Mouse (Mus musculus) left cerebral cortex, adult 8-10 months (tissue): Measurements from ENCODE around the gene AC141477.1. TPM values are rescaled to one million over a fixed set of nuclear protein-coding genes. Genes with fewer than 3 reads are reported as not detected.

ENCODE experiments used
- DNase-seq, 2 experiments: peaks; one replicate each; pipeline ENCODE4 v3.0.0; 2022; ENCODE audit warnings: low spot score in 2 of 2
- total RNA-seq, 4 experiments: library from RNA; stranded (reverse); gene quantifications; 2 replicates each; pipeline ENCODE4 v1.2.4; 2022

Gene AC141477.1
- total RNA-seq: not detected

DNA sequence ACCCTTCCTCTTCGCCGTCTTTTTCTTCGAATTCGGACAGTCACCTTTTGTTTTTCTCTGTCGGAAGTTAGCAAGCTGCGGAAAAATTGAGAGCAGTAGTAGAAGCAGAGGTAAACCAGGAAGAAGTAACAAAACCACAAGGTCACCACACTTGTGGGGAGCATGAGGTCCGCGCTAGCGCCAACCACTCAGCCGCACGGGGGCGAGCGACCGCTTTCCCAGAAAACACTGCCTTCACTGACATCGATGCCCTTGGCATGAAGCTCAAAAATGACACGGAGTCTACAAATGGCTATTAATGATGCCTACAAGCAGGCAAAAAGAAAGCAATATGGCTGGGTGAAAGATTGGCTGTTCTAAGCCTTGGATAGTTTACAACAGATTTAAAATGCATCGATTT is at the start of gene AC141477.1:
Gene AC141477.1, minus strand, starts transcription at position 164 of the 400 bp plus-strand sequence.
- DNase-seq: no peak

DNA sequence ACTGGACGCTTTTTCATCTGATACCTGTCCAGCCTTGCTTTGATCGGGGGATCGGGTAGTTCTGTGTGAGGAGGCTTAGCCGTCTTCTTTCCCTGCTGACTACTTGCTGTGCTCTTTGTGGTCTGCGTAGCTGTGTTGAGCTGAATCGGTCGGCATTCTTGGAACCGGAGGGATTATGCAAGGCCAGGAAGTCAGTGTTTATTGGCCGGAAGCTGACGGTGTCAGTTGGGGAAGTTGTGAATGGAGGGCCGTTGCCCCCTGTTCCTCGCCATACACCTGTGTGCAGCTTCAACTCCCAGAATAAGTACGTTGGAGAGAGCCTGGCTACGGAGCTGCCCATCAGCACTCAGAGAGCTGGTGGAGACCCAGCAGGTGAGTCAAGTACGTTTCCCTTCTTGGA is 49.0 kb upstream of the AC141477.1 start:
- DNase-seq: no peak

DNA sequence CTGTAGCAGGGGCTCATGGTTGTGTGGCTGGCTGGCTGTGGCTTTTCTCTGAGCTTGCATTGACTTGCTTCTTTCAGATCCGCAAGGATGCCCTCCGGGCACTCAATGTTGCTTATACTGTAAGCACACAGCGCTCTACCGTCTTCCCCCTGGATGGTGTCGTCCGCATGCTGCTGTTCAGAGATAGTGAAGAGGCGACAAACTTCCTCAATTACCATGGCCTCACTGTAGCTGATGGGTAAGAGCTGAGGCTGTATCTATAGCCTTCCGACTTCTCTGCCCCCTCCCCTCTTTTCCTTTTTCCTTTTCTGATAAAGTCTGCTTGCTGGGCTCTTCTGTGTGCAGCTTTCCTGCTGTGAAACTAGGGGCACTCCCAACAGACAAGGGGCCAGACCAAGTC is 48.0 kb upstream of the AC141477.1 start:
- no peak for DNase-seq

DNA sequence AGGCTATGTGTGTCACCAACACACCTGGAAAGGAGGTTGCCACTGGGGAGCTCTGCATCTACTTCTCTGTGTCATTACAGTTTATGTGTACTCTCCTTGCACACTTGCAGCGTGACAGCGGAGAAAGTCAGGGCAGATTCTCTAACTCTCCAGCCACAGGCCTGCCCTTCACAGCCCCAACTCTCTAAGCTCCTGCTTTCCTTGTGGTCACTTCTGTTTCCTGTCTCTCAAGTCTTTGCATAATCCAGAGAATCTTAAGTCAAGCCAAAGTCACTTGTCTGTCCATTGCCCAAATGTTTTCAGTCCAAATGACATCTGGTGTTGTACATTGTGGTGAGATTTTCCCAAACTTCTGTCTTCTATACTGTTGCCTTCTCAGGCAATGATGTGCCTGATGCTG is 46.1 kb upstream of the AC141477.1 start:
- no peak for DNase-seq

DNA sequence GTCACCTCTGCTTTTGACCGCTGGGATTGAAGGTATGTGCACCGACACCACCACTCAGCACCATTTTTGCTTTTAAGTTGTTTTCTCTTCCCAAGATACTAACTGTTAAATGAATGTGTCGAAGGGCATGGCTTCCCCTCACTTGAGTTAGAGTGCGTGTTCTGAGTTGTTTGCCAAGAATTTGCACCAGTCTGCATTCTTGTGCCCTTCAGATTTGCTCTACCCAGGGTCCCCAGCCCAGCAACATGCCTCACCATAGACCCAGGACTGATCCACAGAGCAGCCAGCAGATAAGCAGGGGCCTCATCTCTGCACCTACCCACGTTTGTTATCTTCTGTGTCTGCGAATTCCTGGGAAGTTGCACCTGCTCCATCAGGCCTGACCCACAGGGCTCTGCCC is 41.2 kb upstream of the AC141477.1 start:
- DNase-seq: no peak

DNA sequence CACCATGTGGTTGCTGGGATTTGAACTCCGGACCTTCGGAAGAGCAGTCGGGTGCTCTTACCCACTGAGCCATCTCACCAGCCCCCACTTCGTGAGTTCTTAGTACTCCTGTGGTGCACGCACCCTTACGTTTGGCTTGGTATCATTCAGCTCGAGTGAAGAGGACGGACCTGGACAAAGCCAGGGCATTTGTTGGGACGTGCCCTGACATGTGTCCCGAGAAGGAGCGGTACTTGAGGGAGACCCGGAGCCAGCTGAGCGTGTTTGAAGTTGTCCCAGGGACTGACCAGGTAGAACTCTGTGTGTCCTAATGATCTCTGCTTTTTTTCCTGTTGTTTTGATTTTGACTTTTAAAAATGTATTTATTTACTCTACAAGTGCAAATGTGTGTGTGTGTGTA is 40.6 kb upstream of the AC141477.1 start:
- no peak for DNase-seq

DNA sequence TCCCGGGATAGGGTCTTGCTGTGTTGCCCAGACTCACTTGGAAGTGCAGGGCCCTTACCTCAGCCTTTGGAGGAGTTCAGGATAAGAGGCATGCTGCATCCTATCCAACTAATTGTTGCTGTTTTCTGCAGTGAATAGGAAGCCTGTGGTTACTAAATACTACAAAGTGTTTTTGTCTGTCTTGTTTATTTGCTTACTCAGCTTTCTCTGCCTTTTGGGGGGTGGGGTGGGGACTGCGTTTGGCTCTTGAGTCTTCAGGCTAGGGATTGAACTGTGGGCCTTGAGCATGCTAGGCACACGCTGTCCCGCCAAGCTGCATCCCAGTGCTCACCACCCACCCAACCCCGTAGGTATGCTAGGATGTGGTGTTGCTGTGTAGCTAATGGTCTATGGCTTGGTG is 33.5 kb upstream of the AC141477.1 start:
- DNase-seq: no peak

DNA sequence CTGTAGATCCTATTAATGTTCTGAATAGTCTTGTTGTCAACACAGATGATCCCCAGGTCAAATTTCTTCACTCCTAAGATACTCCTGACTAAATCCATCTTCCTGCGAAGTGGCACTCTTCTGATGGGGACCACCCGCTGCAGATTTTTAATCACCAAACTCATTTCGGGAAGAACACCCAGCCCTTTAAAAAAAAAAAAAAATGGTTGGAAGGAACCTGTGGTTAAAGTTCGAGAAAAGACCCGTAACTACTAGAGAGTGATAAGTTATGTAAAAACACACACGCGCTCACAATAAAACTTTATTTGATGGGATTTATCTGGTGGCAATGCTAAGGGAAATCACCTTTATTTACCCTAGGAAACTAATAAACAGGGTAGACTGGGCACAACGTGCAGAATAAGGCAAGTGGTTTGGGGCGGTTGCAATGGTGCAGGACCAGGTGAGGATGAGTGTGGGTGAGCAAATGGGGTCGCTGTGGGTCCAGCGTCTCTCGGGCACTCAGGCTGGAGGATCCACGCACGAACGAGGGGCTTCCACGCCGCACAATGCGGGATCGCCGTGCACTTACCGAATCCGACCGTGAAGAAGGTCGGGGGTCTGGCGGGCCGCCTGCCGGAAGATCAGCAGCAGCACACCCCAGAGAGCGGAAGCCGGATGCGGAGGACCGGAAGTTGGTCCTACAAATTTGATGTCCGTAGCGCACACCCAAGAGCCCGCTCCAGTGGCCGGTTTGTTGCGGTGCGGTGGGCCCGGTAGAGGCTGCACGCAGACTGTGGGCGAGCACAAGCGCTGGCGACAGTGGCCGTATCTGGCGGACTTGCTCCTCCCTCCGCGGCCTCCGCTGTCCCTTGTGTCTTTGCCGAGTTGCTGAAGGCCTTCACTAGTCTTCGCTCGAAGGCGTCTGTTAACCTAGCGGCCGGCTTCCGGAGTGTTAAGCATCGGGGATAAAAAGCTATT is 28.2 kb upstream of the AC141477.1 start, which contains the start of the genes Mcm3ap and Ybey:
Gene Mcm3ap, plus strand, starts transcription at position 725 of the 960 bp plus-strand sequence.
Gene Ybey, minus strand, starts transcription at position 912 of the 960 bp plus-strand sequence.
- DNase-seq: peak; percentile 82 to 86

DNA sequence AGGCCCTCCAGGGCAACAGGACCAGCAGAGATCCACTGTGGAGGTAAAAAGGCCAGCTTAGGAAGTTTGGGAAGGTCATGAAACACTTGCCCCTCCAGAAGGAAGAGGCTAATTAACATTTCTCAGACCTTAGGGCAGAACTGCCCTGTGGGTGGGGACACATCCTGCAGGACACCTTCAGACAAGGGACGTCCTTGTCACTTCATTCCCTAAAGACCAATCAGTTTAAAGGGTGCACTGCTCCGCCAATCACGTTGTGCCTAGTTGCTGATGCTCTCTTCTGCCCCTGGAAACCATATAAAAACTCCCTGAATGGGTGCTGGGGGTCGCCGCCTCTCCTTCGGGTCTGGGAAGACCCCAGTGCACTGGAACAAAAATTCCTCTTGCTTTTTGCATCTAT is 22.5 kb upstream of the AC141477.1 start:
- no peak for DNase-seq

DNA sequence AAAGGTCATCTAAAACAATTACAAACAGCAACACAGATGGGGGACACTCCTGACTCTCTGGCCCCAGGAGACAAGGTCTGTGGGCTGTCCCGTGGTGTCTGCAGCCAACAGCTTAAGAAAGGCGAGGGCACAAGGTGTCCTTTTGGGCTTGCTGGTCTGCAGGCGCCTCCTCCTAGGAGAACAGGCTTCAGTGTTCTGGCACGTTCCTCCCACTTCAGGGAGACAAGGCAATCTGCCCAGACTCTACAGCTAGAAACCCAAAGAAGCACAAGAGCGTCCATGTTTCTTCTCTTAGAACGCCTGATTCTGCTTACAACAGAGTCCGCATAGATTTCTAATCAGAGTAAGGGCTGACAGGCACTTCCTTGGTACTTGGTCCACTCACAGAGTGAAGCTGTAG is 22.1 kb upstream of the AC141477.1 start:
- no peak for DNase-seq

DNA sequence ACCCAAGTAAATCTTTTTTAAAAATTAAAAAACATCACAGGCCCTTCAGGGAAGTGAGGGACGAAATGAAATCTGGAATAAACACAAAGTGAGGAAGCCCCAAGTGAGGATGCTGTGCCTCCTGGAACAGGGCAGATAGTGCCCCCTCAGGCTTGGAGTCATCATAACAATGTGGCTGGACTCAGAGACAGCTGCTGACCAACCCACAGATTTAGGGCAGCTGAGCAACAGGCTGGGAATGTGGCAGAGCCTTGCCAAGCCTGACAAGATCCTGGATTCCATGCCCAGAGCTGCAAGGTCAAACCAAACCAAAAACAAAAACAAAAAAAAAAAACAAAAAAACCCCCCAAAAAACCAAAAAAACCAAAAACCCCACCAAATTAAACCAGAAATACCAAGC is 21.0 kb upstream of the AC141477.1 start:
- DNase-seq: no peak

DNA sequence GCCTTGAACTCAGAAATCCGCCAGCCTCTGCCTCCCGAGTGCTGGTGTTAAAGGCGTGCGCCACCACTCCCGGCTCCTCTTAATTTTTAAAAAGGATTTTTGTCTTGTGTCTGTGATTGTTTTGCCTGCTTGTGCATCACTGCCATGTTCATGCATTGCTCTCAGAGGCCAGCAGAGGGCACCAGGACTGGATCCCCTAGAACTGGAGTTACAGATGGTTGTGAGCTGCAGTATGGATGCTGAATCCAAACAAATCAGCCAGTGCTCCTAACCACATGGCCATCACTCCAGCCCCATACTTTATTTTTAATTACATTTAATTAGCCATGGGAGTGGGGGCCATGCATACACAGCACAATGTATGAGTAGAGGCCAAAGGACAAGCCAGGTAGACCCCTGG is 15.0 kb upstream of the AC141477.1 start:
- peak in 1 of 2 experiments; percentile 30 for DNase-seq

DNA sequence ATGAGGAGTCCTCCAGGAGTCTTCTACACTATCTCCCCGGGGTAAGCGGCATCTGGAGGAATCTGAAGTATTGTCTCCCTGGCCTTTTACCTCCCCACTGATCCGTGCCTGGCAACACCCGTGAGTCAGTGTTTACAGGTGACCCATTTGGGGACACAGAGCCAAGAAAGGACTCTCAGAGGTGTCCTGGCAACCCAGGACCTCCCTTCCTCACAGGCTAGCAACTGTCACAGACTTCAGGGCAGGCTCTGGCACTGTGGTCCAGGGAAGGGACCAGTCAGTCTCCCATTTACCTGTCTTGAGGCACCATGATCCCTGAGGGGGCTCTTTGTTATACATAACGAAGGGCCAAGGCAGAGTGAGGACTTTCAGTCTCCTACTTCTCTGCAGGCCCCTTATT is 8.6 kb upstream of the AC141477.1 start, which contains the start of gene 2610028H24Rik:
Gene 2610028H24Rik, plus strand, starts transcription at position 231 of the 400 bp plus-strand sequence.
- no peak for DNase-seq

DNA sequence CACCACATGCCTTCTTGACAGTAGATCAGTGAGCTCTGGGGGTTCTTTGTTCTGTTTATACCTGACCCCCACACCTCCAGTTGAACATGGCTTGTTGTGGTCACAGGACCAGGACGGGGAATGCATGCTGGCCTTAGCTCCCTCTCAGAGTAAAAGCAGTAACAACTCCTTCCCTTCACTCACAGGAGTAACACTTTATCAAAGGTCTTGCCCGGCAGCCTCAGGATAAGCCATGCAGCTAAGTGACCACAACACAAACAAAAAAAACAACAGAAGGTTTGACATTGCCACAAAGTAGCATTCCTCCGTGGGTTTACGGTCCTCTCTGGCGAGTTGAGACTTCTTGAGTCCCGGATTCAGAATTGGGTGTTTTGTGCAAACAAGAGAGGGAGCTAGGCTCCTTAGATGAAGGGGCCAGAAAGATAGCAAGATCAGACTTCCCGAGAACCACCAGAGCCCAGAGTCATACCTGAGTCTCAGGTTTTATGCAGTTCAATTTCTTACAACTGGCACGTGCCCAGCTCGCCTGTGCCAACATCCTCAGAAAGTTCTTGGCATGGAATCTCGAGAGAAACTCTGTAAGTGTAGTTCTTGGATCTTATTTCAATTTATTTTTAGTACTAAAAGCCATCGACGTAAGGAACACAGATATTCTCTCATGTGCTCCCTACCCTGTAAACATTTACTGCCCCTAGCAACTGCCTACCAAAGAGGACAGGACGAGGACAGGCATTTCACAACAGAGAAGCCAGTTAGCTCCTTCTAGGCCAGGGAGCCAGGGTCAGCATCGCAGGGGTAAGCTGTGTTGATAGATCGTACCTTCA is 7.4 kb upstream of the AC141477.1 start:
- no peak for DNase-seq

DNA sequence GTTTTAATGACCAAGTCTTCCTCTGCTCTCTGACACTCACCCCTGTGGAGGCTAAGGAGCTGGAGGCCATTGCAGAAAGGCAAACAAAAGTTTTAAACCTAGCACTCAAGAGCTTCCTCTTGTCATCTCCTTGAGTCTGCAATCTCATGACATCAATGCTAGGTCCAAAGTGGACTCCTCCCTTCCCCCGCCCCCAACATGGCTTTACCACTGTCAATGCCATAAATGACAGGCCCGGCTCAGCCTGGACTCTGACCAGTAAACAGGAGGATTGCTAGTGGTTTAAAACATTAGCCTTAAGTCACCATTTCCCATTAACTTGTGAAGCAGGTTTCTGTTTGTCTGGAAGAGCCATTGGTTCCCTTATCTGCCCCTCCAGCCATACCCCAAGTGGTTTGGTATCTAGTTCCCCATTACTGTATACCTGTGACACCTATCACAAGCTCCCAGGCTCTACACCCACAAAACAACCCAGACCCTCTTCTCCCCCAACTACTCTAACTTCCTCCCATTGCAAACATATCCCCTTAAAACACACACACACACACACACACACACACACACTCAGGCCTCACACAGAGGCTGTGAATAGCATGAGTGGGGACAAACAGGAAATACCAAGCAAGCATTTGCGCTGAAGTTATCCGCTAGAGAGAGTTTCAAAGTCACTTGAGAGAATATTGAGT is 5.9 kb upstream of the AC141477.1 start:
- DNase-seq: no peak

DNA sequence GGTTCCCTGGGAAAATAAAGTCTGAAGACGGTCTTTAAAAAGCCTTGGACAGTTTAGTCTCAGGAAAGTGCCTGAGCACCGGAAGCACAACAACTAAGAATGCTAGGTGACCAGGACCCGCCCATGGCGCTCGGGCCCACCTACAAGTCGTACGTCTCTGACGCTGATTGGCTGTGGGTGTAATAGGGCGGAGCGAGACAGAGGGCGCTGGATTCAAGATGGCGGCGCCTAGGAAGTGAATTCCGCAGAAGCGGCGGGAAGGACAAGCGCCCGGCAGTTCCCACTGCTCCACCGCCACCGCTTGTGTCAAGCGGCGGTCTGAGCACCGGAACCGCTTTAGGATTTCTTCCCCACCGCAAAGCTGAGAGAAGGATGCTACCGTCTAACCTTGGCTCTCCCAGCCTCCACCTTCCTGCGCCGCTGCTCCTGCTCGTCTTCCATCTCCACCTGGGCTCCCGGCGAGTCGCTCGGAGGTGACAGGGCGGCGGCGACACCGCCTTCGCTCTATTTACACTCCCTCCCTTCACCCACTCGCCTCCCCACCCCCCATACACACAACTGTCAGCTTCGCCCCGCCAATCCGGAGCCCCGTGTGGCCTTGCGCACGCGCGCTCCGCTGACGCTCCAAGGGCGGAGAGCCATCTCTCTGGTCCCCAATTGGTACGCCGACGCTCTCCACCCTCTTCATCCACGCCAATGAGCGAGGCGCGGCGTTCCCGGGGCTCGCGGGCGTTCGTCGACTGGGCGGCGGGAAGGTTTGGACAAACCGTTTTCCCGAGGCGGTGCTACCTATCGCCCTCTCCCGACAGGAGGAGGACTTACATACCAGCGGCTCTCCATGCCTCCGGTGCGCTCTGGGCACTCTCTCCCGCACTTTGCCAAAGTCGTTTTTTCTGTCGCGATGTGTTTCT is 2.2 kb upstream of the AC141477.1 start, which contains the start of gene Pcnt:
Gene Pcnt, minus strand, starts transcription at position 609 of the 911 bp plus-strand sequence.
- peak; percentile 90 to 96 for DNase-seq

DNA sequence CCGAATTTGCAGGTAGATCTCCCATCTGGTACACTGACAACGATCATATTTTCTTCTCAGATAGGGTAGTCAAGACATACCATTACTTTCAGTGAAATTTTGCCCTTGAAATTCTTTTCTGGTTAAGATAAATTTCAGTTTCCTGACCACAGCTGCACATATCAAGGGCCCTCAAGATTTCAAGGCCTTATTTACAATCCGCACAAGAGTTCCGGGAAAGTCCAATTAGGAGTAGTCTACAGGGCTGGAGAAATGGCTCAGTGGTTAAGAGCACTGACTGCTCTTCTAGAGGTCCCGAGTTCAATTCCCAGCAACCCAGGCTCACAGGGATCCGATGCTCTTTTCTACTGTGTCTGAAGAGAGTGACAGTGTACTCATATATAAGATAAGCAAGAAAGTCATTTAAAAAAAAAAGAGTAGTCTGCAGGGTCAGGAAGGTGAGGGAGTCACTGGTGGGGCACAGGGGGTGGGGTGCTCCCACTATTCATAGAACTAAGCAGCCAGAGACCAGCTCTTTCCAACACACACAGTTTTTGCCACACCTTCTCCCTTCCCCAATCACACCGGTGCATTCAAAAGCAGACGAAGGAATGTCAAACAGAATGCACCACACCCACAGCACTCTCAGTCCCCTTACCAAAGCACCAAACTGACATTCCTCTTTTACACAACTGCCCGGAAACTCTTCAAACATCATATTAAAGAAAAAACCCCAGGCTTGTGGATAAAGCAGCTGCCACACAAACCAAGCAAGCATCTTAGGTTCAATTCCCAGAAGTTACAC is 945 bp downstream of the AC141477.1 start:
- no peak for DNase-seq

DNA sequence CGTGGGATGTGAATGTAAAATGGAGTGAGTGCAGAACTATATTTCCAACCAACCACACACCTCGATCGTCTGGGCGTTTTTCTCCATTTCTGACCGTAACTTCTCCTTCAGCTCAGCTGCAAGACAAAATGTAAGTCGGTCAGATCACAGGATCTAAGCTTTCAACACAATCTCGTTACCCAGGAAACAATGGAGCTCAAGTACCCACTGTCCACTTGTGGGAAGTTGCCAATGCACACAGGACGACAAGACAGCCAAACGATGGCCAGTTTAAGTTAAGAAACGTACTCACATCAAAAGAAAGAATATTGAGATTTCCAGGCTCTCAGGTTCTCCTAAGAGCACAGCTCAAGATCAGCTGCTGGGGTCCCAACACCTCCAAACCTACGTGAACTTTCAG is 6.3 kb downstream of the AC141477.1 start:
- DNase-seq: no peak

DNA sequence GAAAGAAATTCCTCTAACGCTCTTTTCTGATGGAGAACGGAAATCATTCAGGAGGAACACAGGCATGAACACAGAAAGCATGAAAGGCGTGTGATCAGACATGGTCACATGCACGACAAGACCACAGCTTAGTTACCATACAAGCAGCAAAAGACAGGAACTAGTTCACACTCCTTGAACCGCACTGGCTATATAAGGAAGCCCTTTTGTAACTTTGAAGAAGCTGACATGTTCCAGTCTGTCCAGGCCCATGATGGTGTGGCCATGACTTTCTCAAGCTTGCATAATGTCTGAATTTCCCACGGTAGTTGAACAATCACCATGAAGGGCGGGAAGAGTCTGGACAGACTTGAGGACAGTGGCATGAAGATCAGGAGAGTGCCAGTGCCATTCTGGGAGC is 14.6 kb downstream of the AC141477.1 start:
- no peak for DNase-seq
